Mouse (Mus musculus) adipocyte (in vitro differentiated cells): ENCODE data around the gene Rangap1.

Experiments
- DNase-seq: peaks from one replicate; pipeline ENCODE4 v3.0.0-alpha.2; 2016; ENCODE audit warnings: low spot score

The Rangap1 gene

GRCm38 (mm10) chr15:81694891-81695290 lies 50.4 kb downstream of the Rangap1 start:
- no peak for DNase-seq

GRCm38 (mm10) chr15:81693967-81694881 lies 51.1 kb downstream of the Rangap1 start:
- DNase-seq = no peak

GRCm38 (mm10) chr15:81693366-81693966 lies 51.9 kb downstream of the Rangap1 start:
- no peak for DNase-seq

- no peak for DNase-seq
These were observed 65.0 kb downstream of the Rangap1 start for GRCm38 (mm10) chr15:81680301-81680805.

GRCm38 (mm10) chr15:81676637-81677036 lies 68.7 kb downstream of the Rangap1 start:
- DNase-seq = no peak

- peak; percentile 62 for DNase-seq
These were observed 75.1 kb downstream of the Rangap1 start for GRCm38 (mm10) chr15:81670231-81670640.

- no peak for DNase-seq
These were observed 78.4 kb downstream of the Rangap1 start for GRCm38 (mm10) chr15:81666957-81667356.

- peak; percentile 90 for DNase-seq
These were observed 81.4 kb downstream of the Rangap1 start, which contains the start of gene L3mbtl2 for GRCm38 (mm10) chr15:81663697-81664561. TSS of gene L3mbtl2 (plus strand) at chr15:81663889.

- no peak for DNase-seq
These were observed 82.0 kb downstream of the Rangap1 start for GRCm38 (mm10) chr15:81663281-81663680.

GRCm38 (mm10) chr15:81661701-81662100 lies 83.6 kb downstream of the Rangap1 start:
- no peak for DNase-seq
